Mouse (Mus musculus) small intestine, adult 2 months (tissue): ENCODE measurements at regions not wholly inside any gene's neighbourhood (a gene's known extent, or its start where the extent isn't known, plus 50 kb on each side); places are given as distances from the start of the nearest gene placed in this dataset.

Experiments used
- CTCF ChIP-seq: fragments of 200-500 bp; IDR thresholded peaks from 2 replicates; pipeline ENCODE4 v1.5.1; 2012; ENCODE audit warnings: low read depth, mild to moderate bottlenecking, control low read depth, inconsistent platforms, low read length, moderate library complexity, mixed read lengths; ENCODE audit not compliant: insufficient replicate concordance, insufficient read length; ENCODE audit errors: extremely low read depth
- POLR2A ChIP-seq: fragments of 200-500 bp; IDR thresholded peaks from 2 replicates; pipeline ENCODE4 v1.6.1; 2012; ENCODE audit warnings: low read depth, mild to moderate bottlenecking, control low read depth, inconsistent platforms, low read length, moderate library complexity

DNA sequence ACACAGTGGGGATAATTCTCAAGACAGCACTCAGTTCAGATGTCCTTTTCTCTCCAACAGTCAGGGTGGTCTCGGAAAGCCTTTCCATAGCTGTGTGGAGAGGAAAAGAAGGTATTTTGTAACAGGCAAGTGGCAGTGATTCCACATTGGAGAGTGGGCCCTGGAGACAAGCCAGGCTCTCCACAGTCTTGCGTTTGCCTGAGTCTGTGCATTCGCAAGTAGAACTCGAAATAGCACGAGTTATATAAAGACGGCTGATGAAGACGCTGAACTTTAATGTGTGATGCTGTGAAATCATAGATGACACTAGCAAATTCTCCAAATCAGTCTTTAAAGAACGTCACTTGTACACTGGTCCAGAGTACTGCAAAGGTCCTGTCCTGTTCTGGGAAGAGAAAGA, 244.6 kb downstream of the Hivep2 start:
- no peak for TF ChIP-seq POLR2A
- TF ChIP-seq CTCF: no peak
